Mouse (Mus musculus): ENCODE measurements around the gene Olfr312.
"Not testable (repeated sequence)": the region's sequence is repeated elsewhere in the genome, so short reads cannot be mapped to it uniquely, and the experiment has no call there.

- TF ChIP-seq CTCF (IDR thresholded peaks at IDR 0.05; ENCODE audit: extremely low read depth, insufficient read length, insufficient replicate concordance, low read depth, low read length); POLR2A (IDR thresholded peaks at IDR 0.05; ENCODE audit: low read depth, low read length): not testable (repeated sequence)
Observed at GRCm38 (mm10) chr11:58814700-58815099, 14.3 kb upstream of the Olfr312 start, which contains the start of gene Olfr313.

Data from small intestine, adult 2 months (tissue).